10 mouse cellular contexts compared by ENCODE assay signal in the genomic region with DNA sequence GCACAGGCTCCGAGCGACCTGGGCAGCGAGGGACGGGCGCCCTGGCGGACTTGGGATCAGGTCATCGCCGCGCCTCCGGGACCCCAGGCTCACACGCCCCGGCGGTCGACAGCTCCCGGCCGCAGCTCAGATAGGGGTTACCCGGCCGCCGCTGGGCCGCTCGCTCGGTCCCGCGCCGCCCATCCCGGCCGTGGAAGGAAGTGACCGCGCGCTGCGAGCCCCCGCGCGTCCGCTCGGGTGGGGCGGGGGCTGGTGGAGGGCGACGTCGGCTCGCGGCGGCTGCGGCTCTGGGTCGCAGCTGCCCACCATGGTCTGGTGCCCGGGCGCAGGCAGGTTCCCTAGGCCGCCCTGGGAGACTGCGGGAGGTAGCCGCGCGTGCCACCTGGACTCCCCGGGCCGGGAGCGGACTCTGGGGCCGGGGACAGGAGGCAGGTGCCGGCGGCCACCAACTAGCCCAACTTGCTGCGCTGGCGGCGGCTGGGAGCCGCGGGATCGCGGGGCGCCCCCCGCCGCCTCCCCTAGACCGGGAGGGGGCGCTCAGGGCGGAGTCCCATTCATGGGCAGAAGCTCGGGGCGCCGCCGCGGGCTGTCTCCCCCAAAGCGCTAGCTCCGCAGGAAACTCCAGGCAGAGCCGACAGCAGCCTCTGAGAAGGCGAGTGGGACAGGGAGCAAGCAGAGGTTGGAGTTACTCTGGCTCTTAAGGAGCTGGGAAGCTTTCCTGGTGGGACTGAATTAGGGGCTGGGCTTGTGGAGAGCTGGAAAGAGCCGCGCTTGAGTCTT.
DNase-seq lines count a peak whose midpoint lies in the region; ATAC-seq and TF ChIP-seq lines count a peak whose summit lies in the region.
"Had no signal": no experiment of that assay in that cellular context is flagged by ENCODE, and none has a peak within 500 bp of the region (broad histone marks: within the 10 kb centered on the region; RNA-seq: fewer than 3 reads in every experiment).

No protein-coding gene starts in this region.

- H3K27me3 ChIP-seq in kidney, embryonic 14.5 days (ENCODE audit: control insufficient read depth, insufficient read depth, low read length): peaks cover 32% of the 10 kb centered on the region
- H3K27me3 ChIP-seq in liver, embryonic 14.5 days (ENCODE audit: control insufficient read depth, insufficient read depth, low read length): peaks cover 43% of the 10 kb centered on the region

- peak overlapping the region; percentile 99 for H3K4me2 ChIP-seq in kidney, embryonic 14.5 days (replicated peaks; ENCODE audit: low read depth, low read length)
- H3K4me2 ChIP-seq in liver, embryonic 14.5 days (ENCODE audit: low read depth): peak overlapping the region; percentile 44

- no peak for DNase-seq in kidney, adult 9 months
- peak; percentile 81 to 84 for DNase-seq in cerebellum, postnatal 25 days
- peak; percentile 34 to 43 for DNase-seq in frontal cortex, postnatal 25 days (ENCODE audit: low spot score in 2 of 2)
- peak; percentile 51 for DNase-seq in kidney, postnatal 10 days
- DNase-seq in liver, embryonic 14.5 days (ENCODE audit: low read depth in 3 of 3, low spot score in 3 of 3): no peak
- DNase-seq in ovary, postnatal 36 days (ENCODE audit: low spot score): peak; percentile 36
- DNase-seq in thymus, postnatal 10 days (ENCODE audit: low spot score in 2 of 2): no peak

- WGBS in kidney, embryonic 14.5 days: under 1% methylated on average over 75 of the region's 82 CpGs
- 2% methylated on average over 57 of the region's 82 CpGs for WGBS in liver, embryonic 14.5 days (ENCODE audit: insufficient replicate concordance)

- H3K4me3 ChIP-seq in kidney, embryonic 14.5 days (ENCODE audit: low read length): peak overlapping the region; percentile 55
- H3K4me3 ChIP-seq in liver, embryonic 14.5 days (ENCODE audit: insufficient read depth in 1 of 2, low read depth in 2 of 2, low read length in 2 of 2): peak overlapping the region; percentile 6 to 39

- peak; percentile 81 for ATAC-seq in kidney, embryonic 14.5 days (ENCODE audit: low FRiP score, low TSS enrichment)
- ATAC-seq in liver, embryonic 14.5 days (ENCODE audit: insufficient read depth): no peak

- H3K36me3 ChIP-seq in kidney, embryonic 14.5 days (ENCODE audit: control insufficient read depth, insufficient read depth, low read length): no peaks in the 10 kb centered on the region
- H3K36me3 ChIP-seq in liver, embryonic 14.5 days (replicated peaks; ENCODE audit: control insufficient read depth, insufficient read depth, low read depth): no peaks in the 10 kb centered on the region
- H3K36me3 ChIP-seq: G1E had no signal

- peak overlapping the region; percentile 47 for H3K9ac ChIP-seq in kidney, embryonic 14.5 days (ENCODE audit: low read depth, low read length)
- H3K9ac ChIP-seq in liver, embryonic 14.5 days (replicated peaks): no peak overlapping the region

- no peak for TF ChIP-seq EP300 in liver, embryonic 14.5 days (IDR thresholded peaks at IDR 0.05; ENCODE audit: low read depth)

- no peak for TF ChIP-seq CTCF in liver, embryonic 14.5 days (IDR thresholded peaks at IDR 0.05; ENCODE audit: low read depth)

- H3K27ac ChIP-seq in kidney, embryonic 14.5 days (ENCODE audit: low read depth, low read length): no peak overlapping the region
- no peak overlapping the region for H3K27ac ChIP-seq in liver, embryonic 14.5 days
- H3K27ac ChIP-seq: macrophage had no signal

- H3K9me3 ChIP-seq in kidney, embryonic 14.5 days (ENCODE audit: control insufficient read depth, low read length): no peaks in the 10 kb centered on the region
- H3K9me3 ChIP-seq in liver, embryonic 14.5 days (ENCODE audit: control insufficient read depth, low read length): no peaks in the 10 kb centered on the region

- peaks cover 4% of the 10 kb centered on the region; the same call in 1 of the 2 replicates for H3K4me1 ChIP-seq in kidney, embryonic 14.5 days (ENCODE audit: control insufficient read depth, insufficient read depth, low read length)
- H3K4me1 ChIP-seq in liver, embryonic 14.5 days (replicated peaks; ENCODE audit: control insufficient read depth in 2 of 2, insufficient read depth in 2 of 2, low read length in 1 of 2): no peaks in the 10 kb centered on the region

Comparison
In these comparisons a context has a peak if more than half of its experiments do, and no peak if none do; other contexts are left out.
1. DNase-seq: peak in cerebellum, postnatal 25 days (2 of 2), frontal cortex, postnatal 25 days (2 of 2), kidney, postnatal 10 days (single experiment) and ovary, postnatal 36 days (single experiment); none in kidney, adult 9 months (single experiment), liver, embryonic 14.5 days (0 of 3) and thymus, postnatal 10 days (0 of 2).